Mouse (Mus musculus): ENCODE measurements around the gene Pou4f2. TPM values are rescaled to one million over a fixed set of nuclear protein-coding genes. Genes with fewer than 3 reads are reported as not detected.
A peak's percentile ranks its signal among the peaks of the same experiment; 100 is the strongest.

Pou4f2 gene
- total and polyA plus RNA-seq, 3 experiments: 0.16 TPM; not detected in 2

GRCm38 (mm10) chr8:78438121-78438520 is 1.7 kb upstream of the Pou4f2 start:
- Histone ChIP-seq H3K36me3 (replicated peaks) (no peaks in the 10 kb centered on the region), H3K27me3 (ENCODE audit: insufficient read depth, low read length) (peaks cover 28% of the 10 kb centered on the region), H3K4me3 (ENCODE audit: low read depth, low read length) (no peak overlapping the region), H3K4me1 (ENCODE audit: insufficient read depth, low read depth, low read length) (no peaks in the 10 kb centered on the region), H3K9me3 (replicated peaks) (peaks cover 3% of the 10 kb centered on the region; the same call in 1 of the 2 replicates)
- DNase-seq (ENCODE audit: low spot score) (peak; percentile 10), ATAC-seq (ENCODE audit: extremely low read depth, insufficient number of reproducible peaks, low FRiP score, poor library complexity, severe bottlenecking) (no peak)
- TF ChIP-seq CTCF (IDR thresholded peaks at IDR 0.05; ENCODE audit: low read depth, low read length) (no peak), POLR2AphosphoS5 (IDR thresholded peaks at IDR 0.05; ENCODE audit: insufficient replicate concordance, low read depth, low read length) (no peak), GATA1 (IDR thresholded peaks at IDR 0.05; ENCODE audit: borderline replicate concordance, low read length) (no peak), TAL1 (conservative IDR thresholded peaks at IDR 0.05; ENCODE audit: low read depth, low read length) (no peak), GATA2 (IDR thresholded peaks at IDR 0.05; ENCODE audit: borderline replicate concordance, low read depth, low read length) (no peak)

GRCm38 (mm10) chr8:78437140-78438045 is 948 bp upstream of the Pou4f2 start:
- Histone ChIP-seq H3K9me3 (replicated peaks) (peaks cover 3% of the 10 kb centered on the region; the same call in 1 of the 2 replicates), H3K36me3 (replicated peaks) (no peaks in the 10 kb centered on the region), H3K4me1 (ENCODE audit: insufficient read depth, low read depth, low read length) (no peaks in the 10 kb centered on the region), H3K27me3 (ENCODE audit: insufficient read depth, low read length) (peaks cover 28% of the 10 kb centered on the region), H3K4me3 (ENCODE audit: low read depth, low read length) (no peak overlapping the region; the same call in 1 of the 2 replicates)
- no peak for DNase-seq (ENCODE audit: low spot score)
- no peak for ATAC-seq (ENCODE audit: extremely low read depth, insufficient number of reproducible peaks, low FRiP score, poor library complexity, severe bottlenecking)
- no peak for TF ChIP-seq POLR2AphosphoS5 (IDR thresholded peaks at IDR 0.05; ENCODE audit: insufficient replicate concordance, low read depth, low read length)

- Histone ChIP-seq H3K4me3 (ENCODE audit: low read depth, low read length) (no peak overlapping the region), H3K36me3 (replicated peaks) (no peaks in the 10 kb centered on the region), H3K4me1 (ENCODE audit: insufficient read depth, low read depth, low read length) (no peaks in the 10 kb centered on the region), H3K27me3 (ENCODE audit: insufficient read depth, low read length) (peaks cover 28% of the 10 kb centered on the region), H3K9me3 (replicated peaks) (peaks cover 3% of the 10 kb centered on the region; the same call in 1 of the 2 replicates)
- TF ChIP-seq GATA2 (IDR thresholded peaks at IDR 0.05; ENCODE audit: borderline replicate concordance, low read depth, low read length) (no peak), GATA1 (IDR thresholded peaks at IDR 0.05; ENCODE audit: borderline replicate concordance, low read length) (no peak), POLR2AphosphoS5 (IDR thresholded peaks at IDR 0.05; ENCODE audit: insufficient replicate concordance, low read depth, low read length) (no peak), TAL1 (conservative IDR thresholded peaks at IDR 0.05; ENCODE audit: low read depth, low read length) (no peak), CTCF (IDR thresholded peaks at IDR 0.05; ENCODE audit: low read depth, low read length) (no peak)
- no peak for ATAC-seq (ENCODE audit: extremely low read depth, insufficient number of reproducible peaks, low FRiP score, poor library complexity, severe bottlenecking)
- DNase-seq (ENCODE audit: low spot score): no peak
Measured at GRCm38 (mm10) chr8:78436661-78437060, 216 bp upstream of the Pou4f2 start.

GRCm38 (mm10) chr8:78435624-78435960 is 853 bp downstream of the Pou4f2 start:
- no peak overlapping the region for H3K4me3 ChIP-seq (ENCODE audit: low read depth, low read length)
- H3K4me1 ChIP-seq (ENCODE audit: insufficient read depth, low read depth, low read length): no peaks in the 10 kb centered on the region
- ATAC-seq (ENCODE audit: extremely low read depth, insufficient number of reproducible peaks, low FRiP score, poor library complexity, severe bottlenecking) (no peak), DNase-seq (ENCODE audit: low spot score) (no peak)
- H3K36me3 ChIP-seq (replicated peaks): no peaks in the 10 kb centered on the region
- TF ChIP-seq POLR2AphosphoS5 (IDR thresholded peaks at IDR 0.05; ENCODE audit: insufficient replicate concordance, low read depth, low read length) (no peak), GATA2 (IDR thresholded peaks at IDR 0.05; ENCODE audit: borderline replicate concordance, low read depth, low read length) (no peak)
- H3K9me3 ChIP-seq (replicated peaks): peaks cover 3% of the 10 kb centered on the region; the same call in 1 of the 2 replicates
- H3K27me3 ChIP-seq (ENCODE audit: insufficient read depth, low read length): peaks cover 28% of the 10 kb centered on the region

- TF ChIP-seq TAL1 (conservative IDR thresholded peaks at IDR 0.05; ENCODE audit: low read depth, low read length) (no peak), CTCF (IDR thresholded peaks at IDR 0.05; ENCODE audit: low read depth, low read length) (no peak), GATA2 (IDR thresholded peaks at IDR 0.05; ENCODE audit: borderline replicate concordance, low read depth, low read length) (no peak), GATA1 (IDR thresholded peaks at IDR 0.05; ENCODE audit: borderline replicate concordance, low read length) (no peak)
- ATAC-seq (ENCODE audit: extremely low read depth, insufficient number of reproducible peaks, low FRiP score, poor library complexity, severe bottlenecking): no peak
- Histone ChIP-seq H3K4me1 (ENCODE audit: insufficient read depth, low read depth, low read length) (no peaks in the 10 kb centered on the region), H3K4me3 (ENCODE audit: low read depth, low read length) (0 out of 2 replicates have a peak overlapping the region, but pooled peaks have one; percentile 8), H3K27me3 (ENCODE audit: insufficient read depth, low read length) (peaks cover 28% of the 10 kb centered on the region), H3K9me3 (replicated peaks) (peaks cover 3% of the 10 kb centered on the region; the same call in 1 of the 2 replicates), H3K36me3 (replicated peaks) (no peaks in the 10 kb centered on the region)
- no peak for DNase-seq (ENCODE audit: low spot score)
Measured at GRCm38 (mm10) chr8:78434823-78435623, 1.4 kb downstream of the Pou4f2 start.

- TF ChIP-seq POLR2AphosphoS5 (IDR thresholded peaks at IDR 0.05; ENCODE audit: insufficient replicate concordance, low read depth, low read length): no peak
- Histone ChIP-seq H3K4me3 (ENCODE audit: low read depth, low read length) (no peak overlapping the region), H3K36me3 (replicated peaks) (no peaks in the 10 kb centered on the region), H3K4me1 (ENCODE audit: insufficient read depth, low read depth, low read length) (no peaks in the 10 kb centered on the region), H3K27me3 (ENCODE audit: insufficient read depth, low read length) (peaks cover 28% of the 10 kb centered on the region), H3K9me3 (replicated peaks) (peaks cover 3% of the 10 kb centered on the region; the same call in 1 of the 2 replicates)
- ATAC-seq (ENCODE audit: extremely low read depth, insufficient number of reproducible peaks, low FRiP score, poor library complexity, severe bottlenecking): no peak
- no peak for DNase-seq (ENCODE audit: low spot score)
Measured at GRCm38 (mm10) chr8:78434340-78434739, 2.1 kb downstream of the Pou4f2 start.
